Mouse (Mus musculus) urinary bladder, adult 2 months (tissue): Measurements from ENCODE around the gene Gal. TPM values are rescaled to one million over a fixed set of nuclear protein-coding genes. Genes with fewer than 3 reads are reported as not detected.

ENCODE experiments used
- DNase-seq: peaks from one replicate; pipeline ENCODE4 v3.0.0; 2022; ENCODE audit warnings: low spot score
- polyA plus RNA-seq: library from polyadenylated mRNA; depleted of rRNA; stranded (reverse); fragments of >200 nt; gene quantifications from 2 replicates; pipeline ENCODE4 v1.2.3, GENCODE M21; 2012; rRNA removed

The Gal gene
- 0.08 TPM in 1 of 2 replicates, not detected in the other for polyA plus RNA-seq

DNA sequence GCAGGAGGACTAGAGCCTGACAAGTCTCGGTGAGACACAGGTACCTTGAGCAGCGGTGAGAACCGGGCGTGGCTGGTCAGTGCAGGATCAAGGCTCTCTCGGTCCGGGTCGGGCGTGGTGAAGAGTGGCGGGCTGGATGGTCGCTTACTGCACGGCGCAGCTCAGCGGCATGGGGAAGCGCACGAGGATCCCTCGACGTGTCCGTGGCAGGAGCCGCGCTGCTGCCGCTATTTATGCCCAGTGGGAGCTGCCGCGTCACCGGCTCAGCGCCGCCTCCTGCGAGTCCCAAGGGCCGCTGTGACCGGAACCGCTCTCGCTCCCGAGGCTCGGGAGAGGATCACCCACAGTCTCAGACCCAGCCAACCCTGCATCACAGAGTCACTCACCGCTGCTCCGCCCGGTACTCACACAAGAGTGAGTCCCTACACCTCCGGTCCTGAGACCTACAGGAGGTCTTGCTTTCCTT, at the start of gene Gal:
TSS of gene Gal (minus strand) at position 277 of the 466 bp plus-strand sequence.
- no peak for DNase-seq

DNA sequence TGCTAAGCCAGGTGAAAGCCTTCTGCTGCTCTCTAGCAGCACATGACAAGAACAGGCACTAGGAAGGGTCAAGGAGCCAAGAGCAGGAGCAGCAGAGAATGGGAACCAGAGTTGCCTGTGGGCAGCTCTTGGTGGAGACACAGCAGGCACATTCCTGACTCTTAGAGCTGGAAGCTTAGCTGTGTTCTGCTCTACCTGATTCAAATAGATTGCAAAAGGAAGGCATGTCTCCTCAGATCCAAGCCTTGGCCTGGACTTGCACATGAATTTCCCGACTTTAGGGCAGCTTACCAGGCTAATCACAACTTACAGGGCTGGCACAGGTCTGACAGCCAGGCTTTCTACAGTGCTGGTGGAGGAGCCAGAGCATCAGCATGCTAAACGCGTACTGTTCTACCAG, 45.6 kb upstream of the Gal start:
- no peak for DNase-seq

DNA sequence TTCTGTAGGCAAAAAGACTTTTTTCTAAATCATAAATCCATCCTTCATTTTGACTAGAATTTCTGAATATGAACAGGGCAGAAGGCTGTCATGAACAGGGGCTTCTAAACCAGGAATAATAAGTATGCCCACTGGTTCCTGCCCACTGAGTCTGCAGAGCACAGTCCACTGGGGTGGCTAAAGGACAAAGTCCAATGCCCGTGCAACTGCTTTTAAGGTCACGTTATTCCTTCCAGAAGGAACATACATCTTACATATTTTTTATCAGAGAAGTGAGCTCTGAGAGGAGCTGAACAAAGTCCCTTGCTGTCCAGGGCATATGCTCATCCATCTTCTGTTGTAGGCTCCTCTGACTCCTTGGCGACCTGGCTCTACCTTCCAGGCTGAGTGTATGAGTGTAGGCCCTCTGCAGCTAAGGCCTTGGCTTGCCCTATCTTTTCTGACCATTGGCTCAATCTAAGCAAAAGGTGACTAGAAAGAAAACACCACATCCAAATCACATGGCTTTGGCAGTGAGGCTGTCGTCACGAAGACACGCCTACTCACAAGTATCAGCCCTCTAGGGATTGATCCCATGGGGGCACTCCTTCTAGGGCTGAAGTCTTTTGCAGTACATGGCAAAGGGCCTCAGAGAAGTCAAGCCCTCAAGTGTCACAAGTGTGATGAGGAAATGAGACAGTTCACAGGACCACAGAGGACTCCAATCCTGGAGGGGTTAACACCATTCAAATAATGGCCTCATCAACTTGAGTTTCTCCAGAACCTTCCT, 44.2 kb upstream of the Gal start:
- DNase-seq, result no peak

DNA sequence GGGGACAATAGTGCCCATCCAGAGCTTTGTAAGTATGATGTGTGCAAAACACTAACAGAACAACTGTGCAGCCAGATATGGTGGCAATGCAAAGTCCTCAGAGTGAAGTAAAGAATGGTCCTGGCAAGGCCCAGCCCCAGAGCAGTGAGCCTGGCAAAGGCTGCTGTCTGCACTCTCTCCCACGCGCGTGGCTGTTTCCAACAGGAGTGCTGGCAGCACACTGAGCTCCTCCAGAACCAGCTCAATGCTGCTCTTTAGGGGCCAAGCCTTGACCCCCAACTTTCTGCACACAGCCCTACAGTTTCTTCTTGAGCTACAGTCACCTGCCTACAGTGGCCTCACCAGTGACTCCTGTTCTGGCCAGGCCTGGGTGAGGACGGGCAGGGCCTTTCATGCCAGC, 43.4 kb upstream of the Gal start:
- no peak for DNase-seq

DNA sequence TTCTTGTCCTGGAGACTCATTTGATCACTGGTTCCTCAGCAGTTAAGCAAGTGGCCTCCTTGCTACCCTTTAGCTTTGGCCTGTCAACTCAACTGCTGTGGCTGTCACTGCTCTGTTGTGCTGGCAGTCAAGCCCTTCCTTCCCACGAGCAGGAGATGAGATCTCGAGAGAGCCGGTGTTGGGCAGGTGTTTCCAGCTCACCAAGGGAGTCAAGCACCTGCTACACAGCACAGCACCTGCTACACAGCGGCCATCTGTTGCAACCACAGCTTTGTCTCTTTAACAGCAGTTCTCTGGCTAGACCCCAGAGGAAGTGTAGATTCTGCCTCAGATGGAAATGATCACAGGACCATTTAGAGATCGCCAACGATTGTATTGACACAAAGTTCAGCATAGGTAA, 37.3 kb upstream of the Gal start:
- no peak for DNase-seq

DNA sequence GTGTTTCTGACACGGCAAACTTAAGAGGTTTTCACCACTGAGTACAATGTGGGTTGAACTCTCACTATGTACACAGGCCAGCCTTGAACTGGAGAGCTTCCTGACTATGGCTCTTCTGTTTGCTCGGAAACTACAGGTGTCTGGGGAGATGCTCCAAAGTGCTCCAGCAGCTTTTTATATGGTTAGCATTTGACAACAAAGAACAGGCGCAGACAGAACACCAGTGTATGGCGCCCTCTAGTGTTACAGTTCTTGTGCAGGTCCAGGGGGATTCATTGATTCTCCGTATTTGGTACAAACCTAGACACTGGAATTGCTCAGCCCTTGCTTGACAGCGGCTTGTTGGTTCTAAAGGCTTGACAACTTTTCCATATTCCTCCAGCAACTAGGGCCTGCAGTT, 36.8 kb upstream of the Gal start:
- DNase-seq, result no peak

DNA sequence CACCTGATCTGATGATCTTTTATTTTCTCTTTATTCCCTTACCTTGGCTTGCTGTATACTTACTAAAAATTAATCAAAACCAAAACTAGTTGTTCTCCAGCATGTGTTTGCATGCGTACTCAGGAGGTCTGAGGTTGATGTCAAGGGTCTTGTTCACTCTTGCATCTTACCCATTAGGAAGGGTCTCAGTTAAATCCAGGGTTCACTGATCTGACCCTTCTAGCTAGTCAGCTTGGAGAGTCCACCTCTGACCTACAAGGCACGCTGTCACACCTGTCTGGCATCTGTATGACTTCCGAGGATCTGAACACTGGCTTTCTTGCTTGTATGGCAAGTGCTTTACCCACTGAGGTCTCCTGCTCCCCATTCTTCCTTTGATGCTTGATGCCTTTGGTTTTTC, 36.4 kb upstream of the Gal start:
- DNase-seq, result no peak

DNA sequence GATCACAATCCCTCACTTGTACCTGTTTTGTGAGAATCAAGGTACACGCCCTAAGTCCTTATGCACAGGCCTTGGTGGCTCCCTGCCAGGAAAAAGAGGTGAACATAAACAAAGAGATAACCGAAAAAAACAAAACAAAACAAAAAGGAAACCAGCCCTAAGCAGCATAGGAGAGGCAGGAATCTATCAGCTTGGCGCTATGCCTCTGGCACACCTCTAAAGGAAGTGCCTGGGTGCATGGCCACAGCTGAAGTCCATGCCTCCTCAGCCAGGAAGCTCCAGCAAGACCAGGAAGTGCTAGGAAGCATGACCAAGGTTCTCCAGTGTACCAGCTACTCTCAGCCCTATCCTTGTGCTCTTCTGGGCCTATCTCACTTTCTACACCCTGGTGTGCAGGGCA, 34.9 kb upstream of the Gal start:
- DNase-seq, result no peak

DNA sequence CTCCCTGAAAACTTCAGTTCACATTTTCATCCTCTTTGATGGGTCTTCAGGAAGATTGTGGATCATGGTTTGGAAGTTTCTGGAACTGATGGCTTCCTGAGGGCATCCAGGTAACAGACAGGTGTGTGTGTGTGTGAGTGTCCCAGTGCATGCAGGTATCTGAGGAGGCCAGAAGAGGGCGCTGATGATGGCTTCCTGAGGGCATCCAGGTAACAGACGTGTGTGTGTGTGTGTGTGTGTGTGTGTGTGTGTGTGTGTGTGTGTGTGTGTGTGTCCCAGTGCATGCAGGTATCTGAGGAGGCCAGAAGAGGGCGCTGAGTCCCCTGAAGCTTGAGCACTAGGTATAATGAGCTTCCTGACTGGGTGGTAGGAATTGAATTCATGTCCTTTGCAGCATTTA, 33.0 kb upstream of the Gal start:
- no peak for DNase-seq

DNA sequence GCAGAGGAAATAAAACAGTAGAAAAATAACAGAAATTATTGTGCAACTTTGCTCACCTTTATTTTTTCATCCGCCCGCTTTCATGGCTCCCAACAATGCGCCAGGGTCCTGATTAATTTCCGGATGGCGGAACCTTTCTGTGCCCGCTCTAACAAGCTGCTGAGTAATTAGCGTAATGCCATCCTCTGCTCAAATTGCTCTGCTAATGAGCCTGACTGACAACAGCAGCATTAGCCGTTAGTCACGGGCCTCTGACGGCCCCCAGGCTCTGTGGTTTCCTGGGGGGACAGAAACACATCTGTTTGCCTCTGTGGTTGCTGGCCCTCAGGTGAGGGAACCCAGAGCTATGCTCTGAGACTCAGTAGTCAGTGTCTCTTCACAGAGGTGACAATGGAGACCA, 26.7 kb upstream of the Gal start:
- no peak for DNase-seq

DNA sequence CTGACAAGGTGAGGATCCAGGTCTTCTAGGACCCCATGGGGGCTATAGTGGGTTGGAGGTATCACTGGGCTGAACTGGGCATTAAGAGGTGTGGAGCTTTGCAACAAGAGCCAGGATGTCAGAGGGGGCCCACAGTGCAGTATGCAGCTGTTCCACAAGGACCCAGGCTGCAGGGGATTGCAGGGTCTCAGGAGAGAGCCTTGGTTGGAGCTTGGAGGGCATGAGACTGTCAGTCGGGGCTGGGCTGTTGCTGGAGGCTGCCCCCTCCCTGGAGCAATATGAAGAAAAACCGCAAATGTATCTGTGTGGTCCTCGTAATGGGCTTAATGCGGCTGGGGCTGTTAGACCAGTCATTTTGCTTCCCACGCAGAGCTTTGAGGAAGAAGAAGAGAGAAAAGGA, 26.3 kb upstream of the Gal start:
- no peak for DNase-seq

DNA sequence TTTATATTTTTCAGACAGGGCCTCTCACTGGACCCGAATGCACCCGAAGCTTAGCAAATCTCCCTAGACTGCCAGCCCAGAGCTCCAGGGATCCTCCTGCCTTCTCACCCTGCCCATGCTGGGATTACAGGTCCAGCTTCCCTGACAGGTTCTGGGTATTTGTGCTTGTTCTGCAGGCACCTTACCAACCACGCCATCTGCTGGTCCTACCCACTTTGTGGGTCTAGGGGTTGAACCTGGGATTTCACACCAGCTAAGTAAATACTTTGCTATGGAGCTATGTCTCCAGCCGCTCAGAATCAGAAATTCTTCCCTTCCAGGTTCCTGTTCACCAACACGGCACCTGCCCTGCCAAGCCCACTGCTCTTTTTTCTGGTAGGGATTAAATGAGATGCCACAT, 23.6 kb upstream of the Gal start:
- no peak for DNase-seq

DNA sequence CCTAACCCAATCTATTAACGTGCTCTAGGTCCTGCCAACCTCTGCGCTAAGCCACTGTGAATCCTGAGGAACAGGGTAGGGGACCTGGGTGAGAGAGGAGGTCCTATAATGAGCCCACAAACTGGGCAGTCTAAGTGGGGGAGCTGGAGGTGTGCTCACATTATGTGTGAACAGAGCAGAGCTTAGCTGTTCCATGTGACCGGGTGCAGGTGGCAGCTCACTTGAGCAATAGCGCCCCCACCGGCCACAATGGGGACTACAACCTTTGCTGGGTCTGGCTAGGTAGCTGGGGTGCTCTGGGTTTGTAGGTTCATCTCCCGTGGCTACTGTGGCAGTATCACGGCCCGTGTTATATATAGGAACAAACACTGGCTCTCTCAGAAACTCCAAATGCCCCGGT, 22.5 kb upstream of the Gal start:
- DNase-seq, result no peak

DNA sequence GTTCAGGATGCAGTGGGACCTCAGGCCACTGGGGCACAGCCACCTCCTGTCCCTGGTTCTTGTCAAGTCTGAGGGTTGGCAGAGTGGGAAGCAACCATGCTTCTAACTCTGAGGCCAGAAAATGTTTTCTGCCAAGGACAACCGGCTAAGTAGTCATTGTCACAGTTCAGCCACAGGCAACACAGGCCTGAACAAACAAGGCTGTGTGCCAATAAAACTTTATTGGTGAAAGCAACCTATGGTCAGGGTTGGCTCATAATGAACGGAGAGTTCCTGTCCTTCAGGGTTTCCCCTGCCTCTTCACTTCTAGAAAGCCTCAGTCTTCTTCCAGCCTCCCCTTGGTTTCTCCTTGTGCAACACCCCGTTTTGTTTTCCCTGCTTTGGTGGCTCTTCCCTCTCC, 21.5 kb upstream of the Gal start:
- no peak for DNase-seq

DNA sequence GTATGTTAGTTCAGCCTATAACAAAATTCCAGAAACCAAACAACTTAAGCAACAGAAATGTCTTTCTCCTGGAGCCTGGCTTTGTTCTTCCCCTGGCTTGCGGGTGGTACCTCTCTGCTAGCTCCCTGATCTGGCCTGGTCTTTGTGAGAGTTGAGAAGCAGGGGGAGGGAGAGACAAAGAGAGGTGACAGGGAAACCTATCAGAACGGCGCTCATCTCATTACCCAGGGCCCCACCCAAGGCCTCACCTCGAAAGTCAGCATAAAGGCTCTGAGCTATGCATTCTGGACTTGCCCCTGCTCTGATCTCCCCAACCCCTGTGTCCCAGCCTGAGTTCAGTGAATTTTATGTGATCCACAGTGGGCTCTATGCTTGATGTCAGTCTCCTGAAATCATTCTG, 20.3 kb upstream of the Gal start:
- no peak for DNase-seq

DNA sequence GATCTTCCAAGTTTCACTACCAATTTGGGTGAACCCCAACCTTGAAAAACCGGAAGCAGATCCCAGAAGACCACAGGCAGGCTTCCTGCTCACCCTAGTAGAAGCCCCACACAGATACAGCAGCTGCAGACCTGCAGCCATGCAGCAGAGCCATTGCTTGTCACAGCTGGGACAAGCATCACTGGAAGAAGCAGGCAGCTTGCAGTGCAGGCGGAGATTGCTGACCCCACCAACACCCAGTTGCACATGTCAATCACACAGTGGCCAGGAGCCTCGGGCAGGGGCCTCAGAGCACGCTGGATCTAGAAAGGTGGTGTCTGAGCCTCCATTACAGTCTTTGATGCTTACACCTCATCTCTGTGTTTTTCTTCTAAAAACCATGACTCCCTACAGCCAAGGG, 19.8 kb upstream of the Gal start:
- DNase-seq, result no peak

DNA sequence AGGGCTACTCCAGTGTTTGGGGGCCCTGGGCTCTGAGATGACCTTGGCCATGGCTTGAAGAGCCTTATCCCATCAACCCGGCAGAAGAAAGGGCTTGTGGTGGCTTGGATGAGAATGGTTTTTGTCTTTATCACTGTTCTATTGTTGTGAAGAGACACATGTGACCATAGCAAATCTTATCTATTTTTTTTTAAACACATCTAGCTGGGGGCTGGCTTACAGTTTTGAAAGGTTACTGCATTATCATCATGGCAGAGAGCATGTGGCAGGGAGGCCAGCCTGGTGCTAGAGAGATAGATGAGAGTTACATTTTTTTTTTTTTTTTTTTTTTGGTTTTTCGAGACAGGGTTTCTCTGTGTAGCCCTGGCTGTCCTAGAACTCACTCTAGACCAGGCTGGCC, 17.6 kb upstream of the Gal start:
- DNase-seq, result no peak

DNA sequence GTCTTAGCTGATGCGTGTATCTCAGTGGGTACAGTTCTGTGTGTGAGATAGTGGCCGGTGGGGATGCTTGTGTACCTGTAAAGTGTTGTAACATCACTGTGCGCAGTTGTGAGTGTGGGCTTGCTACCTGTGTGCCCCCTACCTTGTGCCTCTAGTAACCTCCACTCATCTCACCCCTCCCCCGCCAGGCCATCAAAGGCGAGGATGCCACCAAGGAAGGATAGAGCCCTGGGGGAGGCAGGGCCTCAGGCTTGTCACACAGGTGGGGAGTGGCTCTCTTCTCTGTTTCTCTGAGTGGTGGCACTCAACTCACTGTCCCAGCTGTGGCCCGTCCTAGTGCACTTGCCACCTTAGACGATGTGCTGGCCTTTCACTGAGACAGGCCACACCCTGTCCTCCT, 16.7 kb upstream of the Gal start:
- DNase-seq, result no peak

DNA sequence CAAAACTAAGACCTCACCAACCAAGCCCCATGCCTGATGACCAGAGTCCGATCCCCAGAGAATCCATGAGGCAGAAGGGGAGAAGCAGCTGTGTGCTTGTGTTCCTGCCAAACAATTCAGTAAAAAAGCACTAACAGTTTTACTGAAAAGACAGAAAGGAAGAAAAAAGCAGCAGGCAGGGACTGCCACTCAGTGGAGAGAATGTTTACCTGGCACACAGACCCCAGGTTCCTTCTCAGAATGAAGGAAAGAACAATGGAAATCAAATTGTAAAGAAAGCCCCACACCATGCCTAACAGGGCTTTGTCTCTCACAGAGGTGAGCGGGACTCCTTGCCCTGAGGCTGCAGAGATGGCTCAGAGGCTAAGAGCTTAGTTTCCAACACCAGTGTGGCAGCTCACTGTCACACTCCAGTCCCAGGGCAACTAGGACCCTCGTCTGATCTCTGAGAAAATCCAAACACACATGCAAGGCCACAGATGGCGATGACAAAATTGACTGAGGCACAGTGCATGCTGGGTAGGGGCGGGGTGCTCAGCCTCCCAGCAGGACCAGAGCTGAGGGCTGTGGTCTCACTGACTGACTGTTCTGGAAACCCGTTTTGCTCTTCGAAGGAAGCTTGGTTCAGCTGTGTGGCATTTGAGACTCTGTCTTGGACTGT, 14.9 kb upstream of the Gal start:
- no peak for DNase-seq

DNA sequence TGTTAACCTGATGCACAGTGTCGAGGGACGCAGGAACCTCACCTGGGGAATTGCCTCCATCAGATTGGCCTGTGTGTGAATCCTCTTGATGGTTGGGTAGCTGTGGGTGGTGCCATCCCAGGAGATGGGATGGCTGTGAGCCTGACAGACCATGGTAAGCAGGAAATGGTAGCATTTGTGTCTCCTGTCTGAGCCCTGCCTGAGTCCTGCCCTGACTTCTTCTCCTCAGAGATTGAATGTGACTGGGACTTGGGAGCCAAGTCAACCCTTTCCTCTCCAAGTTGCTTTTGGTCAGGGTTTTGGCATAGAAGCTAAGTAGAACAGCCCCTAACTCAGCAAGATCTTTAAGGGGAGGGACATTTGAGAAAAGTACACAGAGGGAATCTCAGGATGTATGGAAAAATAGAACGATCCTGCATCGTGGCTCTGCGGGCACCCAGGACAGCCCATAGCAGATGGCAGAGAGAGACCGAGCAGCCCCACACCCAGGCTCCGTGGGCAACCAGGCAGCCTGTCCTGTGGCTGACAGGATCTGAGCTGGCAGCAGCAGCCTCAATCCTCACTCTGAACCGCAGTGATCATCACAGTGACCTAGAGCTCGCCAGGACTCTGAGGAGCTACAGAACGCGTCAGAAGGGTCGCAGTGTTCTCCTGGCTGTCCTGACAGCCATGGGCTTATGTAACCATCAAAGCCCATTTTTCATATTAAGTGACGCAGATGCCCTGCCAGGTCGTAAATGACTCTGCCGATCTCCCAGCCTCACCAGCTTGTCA, 13.9 kb upstream of the Gal start:
- DNase-seq, result no peak

DNA sequence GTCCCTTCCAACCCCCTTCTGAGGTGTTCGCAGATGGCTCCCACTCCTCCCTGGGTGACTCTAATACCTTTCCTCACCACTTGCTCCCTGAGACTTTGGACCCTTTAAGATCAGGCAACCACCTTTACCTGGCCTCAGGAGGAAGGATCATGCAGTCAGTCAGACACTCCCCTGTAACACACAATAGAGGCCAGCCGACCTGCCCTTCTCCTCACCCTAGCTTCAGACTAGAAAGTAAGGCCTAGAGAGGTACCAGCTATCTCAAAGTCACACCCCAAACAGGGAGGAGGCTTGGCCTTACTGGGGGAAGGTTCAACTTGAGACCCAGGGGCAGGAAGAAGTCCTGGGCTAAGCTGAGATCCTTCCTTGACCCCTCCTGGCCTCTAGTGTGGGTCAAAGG, 9.9 kb upstream of the Gal start:
- no peak for DNase-seq

DNA sequence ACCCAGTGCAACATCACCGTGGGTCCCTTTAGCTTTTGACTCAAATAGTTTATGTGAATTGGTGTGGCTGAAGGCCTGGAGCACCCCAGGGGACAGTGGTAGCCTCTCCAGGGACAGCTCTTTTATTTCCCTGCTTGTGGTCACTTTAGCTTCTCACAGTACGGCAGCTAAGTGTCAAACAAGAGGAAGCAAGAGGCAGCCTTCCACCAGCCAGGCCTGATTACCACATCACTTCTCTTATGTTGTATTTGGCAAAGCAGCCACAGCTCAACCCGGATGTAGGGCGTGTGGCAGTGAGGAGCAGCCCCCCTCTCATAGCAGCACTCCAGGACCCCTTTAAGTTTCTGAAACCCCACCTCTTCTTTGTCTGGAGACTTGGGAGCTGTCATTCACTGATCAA, 8.6 kb upstream of the Gal start:
- no peak for DNase-seq

DNA sequence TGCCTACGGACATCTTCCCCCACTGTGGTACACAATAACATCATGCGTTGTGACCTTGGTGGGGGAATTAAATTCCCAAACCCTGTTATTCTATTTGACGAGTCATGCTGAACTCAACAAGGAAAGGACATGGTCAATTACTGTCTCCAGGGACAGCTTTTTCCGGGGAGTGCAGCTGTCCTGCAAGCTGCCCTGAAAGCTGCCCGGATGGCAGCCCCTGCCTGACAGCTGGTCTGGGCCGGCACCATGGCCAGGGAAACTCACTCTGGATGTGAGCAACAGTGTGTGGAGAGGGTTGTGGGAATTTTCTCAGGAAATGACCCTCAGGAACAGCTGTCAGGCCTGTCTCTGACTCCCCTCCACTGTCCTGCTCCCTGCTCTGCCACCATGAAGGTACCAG, 8.1 kb upstream of the Gal start:
- DNase-seq, result no peak
